Mouse (Mus musculus) erythroblast, embryonic 14.5 days (primary cell): ENCODE results near the gene Stxbp4.

ENCODE experiments used
- GATA1 ChIP-seq: IDR thresholded peaks from 2 replicates; pipeline ENCODE4 v1.6.1; 2012; ENCODE audit warnings: low read length, inconsistent platforms, mixed read lengths
- TAL1 ChIP-seq: IDR thresholded peaks from 3 replicates; pipeline ENCODE4 v1.6.1; 2012; ENCODE audit warnings: low read length, inconsistent platforms, mixed read lengths

DNA sequence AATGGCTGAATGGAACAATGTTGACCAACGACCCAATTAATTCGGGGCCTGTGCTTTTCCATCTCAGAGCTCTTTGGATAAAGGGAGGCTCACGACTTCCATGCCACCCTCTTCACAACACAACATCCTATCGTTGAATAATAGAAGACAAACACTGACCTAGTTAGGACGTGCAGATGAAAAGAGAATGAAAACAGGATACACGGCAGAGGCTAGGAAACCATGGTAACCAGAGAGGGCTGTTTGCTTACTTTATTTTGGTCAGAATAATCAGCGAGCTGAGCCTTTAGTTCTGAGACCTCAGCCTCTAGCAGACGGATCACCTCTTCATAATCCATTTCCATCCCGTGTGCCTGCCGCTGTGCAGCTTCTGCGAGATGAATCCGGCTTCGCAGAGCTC, 89.3 kb downstream of the Stxbp4 start:
- no peak for TF ChIP-seq GATA1
- TF ChIP-seq TAL1 = no peak
